Mouse (Mus musculus) heart, postnatal 0 days (tissue): ENCODE results near the gene Serpina6. TPM values are rescaled to one million over a fixed set of nuclear protein-coding genes. Genes with fewer than 3 reads are reported as not detected.

ENCODE experiments used
- ATAC-seq: fragments of 200-750 bp; cut with Nextera tagmentation; 2 replicates; pipeline ENCODE4 v1.8.0; 2017; ENCODE audit warnings: low read depth, moderate number of reproducible peaks, moderate library complexity; ENCODE audit not compliant: insufficient read depth
- DNase-seq: peaks from one replicate; pipeline ENCODE4 v3.0.0-alpha.2; 2016; ENCODE audit warnings: low spot score
- H3K27ac ChIP-seq: fragments of 300-500 bp; sonication (generic); 2 replicates; pipeline ENCODE4 v1.5.1; 2014; ENCODE audit warnings: low read depth, mild to moderate bottlenecking
- H3K27me3 ChIP-seq: fragments of 300-500 bp; sonication (generic); 2 replicates; pipeline ENCODE4 v1.6.1; 2014; ENCODE audit warnings: low read length, mixed read lengths; ENCODE audit not compliant: control insufficient read depth, insufficient read depth
- H3K36me3 ChIP-seq: fragments of 300-500 bp; sonication (generic); replicated peaks from 2 replicates; pipeline ENCODE4 v1.6.1; 2014; ENCODE audit warnings: low read length, mixed read lengths; ENCODE audit not compliant: control insufficient read depth, insufficient read depth
- H3K4me1 ChIP-seq: fragments of 300-500 bp; sonication (generic); 2 replicates; pipeline ENCODE4 v1.6.1; 2014; ENCODE audit warnings: antibody characterized with exemption; ENCODE audit not compliant: control insufficient read depth, insufficient read depth
- H3K4me2 ChIP-seq: fragments of 300-500 bp; sonication (generic); 2 replicates; pipeline ENCODE4 v1.6.1; 2014; ENCODE audit warnings: low read depth, mild to moderate bottlenecking, low read length, moderate library complexity
- H3K4me3 ChIP-seq: fragments of 300-500 bp; sonication (generic); 2 replicates; pipeline ENCODE4 v1.5.1; 2014; ENCODE audit warnings: low read depth, low read length
- H3K9ac ChIP-seq: fragments of 300-500 bp; sonication (generic); replicated peaks from 2 replicates; pipeline ENCODE4 v1.6.1; 2014; ENCODE audit warnings: low read depth, low read length, mixed read lengths
- H3K9me3 ChIP-seq: fragments of 300-500 bp; sonication (generic); replicated peaks from 2 replicates; pipeline ENCODE4 v1.6.1; 2016; ENCODE audit warnings: low read length; ENCODE audit not compliant: control insufficient read depth
- CTCF ChIP-seq: IDR thresholded peaks from 2 replicates; pipeline ENCODE4 v1.5.1; 2016; ENCODE audit warnings: antibody characterized with exemption, control low read depth, low read depth
- EP300 ChIP-seq: IDR thresholded peaks from 2 replicates; pipeline ENCODE4 v1.6.1; 2016; ENCODE audit warnings: antibody characterized with exemption, low read depth
- WGBS: fragments of 180-500 bp; shearing (Covaris S2); extraction: QIAGEN DNeasy Blood & Tissue Kit; methylation state at CpG from one replicate; pipeline ENCODE4 v1.1.7; 2014; 5-methylcytosine and 5-hydroxymethylcytosine counted together
- polyA plus RNA-seq: library from polyadenylated mRNA; unstranded; fragments of >200 nt; fragmentation: Nextera tagmentation; extraction: Ambion mirVana; gene quantifications from 2 replicates; pipeline ENCODE4 v1.2.1, GENCODE M21; 2015
- total RNA-seq: library from RNA; depleted of rRNA; stranded (reverse); fragments of >200 nt; gene quantifications from 2 replicates; pipeline ENCODE4 v1.2.3, GENCODE M21; 2014; ENCODE audit warnings: low replicate concordance; rRNA removed

The Serpina6 gene
- total RNA-seq (not detected in 2 replicates), polyA plus RNA-seq (not detected in 2 replicates)

DNA sequence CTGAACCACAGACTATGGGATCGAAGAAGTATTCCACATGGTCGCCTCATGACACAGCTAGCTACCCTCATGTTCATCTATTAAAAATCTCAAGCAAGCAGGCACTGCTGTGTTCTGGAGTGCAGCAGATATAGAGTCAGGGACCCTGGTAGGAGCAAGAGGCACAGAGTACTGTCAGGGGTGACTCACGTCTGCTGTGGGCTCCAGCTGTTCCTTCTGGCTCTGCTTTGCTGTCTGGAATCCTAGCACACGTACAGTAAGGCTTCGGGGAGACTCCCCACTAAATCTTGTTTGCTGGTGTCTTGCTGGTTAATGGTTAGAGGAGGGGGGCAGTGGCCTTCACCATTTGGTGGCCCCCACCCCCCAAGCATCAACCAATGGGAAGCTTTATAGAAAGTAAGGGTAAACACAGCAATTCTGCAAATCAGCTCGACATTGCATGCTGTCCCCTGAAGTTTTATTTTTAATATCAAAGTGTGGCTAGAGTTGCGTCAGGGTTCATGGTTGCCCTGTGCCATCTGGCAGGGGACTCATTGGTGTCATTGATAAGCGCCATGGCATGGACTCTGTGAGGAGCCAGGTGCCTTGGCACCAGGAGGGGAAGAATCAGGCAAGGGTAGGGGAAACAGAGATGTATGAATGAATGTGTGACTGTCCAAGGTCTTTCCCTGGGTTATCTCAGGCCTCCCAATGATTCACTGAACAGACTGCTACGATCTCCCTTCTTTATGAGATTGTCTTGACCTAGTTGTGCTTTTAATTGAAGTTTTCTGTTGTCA is at the start of gene Serpina6:
TSS of gene Serpina6 (minus strand) at position 365 of the 779 bp plus-strand sequence.
- WGBS, result 69% methylated on average over 9 of the region's 9 CpGs
- Histone ChIP-seq H3K36me3 (no peaks in the 10 kb centered on the region), H3K4me1 (no peaks in the 10 kb centered on the region), H3K4me3 (no peak within 1 kb of the TSS), H3K4me2 (no peak within 1 kb of the TSS), H3K27me3 (no peaks in the 10 kb centered on the region), H3K9me3 (no peaks in the 10 kb centered on the region), H3K9ac (no peak within 1 kb of the TSS), H3K27ac (no peak within 1 kb of the TSS)
- no peak for DNase-seq
- ATAC-seq, result no peak
- no peak for TF ChIP-seq EP300
- no peak for TF ChIP-seq CTCF

DNA sequence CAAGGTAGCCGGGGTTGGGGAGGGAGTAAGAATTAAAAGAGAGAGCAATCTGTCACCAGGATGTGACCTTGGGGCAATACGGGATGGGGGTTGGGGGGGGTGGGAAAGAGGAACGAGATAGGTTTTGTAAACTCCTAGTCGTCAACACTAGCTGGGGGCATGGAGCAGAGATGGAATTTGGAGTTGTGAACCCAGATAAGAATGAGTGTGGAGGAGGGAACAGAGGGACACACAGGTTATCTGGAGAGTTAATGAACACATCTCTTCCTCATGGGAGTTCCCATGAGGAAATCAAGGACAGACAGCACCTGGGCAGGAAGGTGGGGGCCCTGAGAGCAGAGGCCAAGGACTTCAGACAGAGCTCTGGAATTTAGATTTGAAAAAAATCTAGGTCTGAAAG is 49.1 kb upstream of the Serpina6 start:
- H3K4me1 ChIP-seq, result no peaks in the 10 kb centered on the region
- H3K27me3 ChIP-seq, result no peaks in the 10 kb centered on the region
- DNase-seq (no peak), ATAC-seq (no peak)
- no peak overlapping the region for H3K4me2 ChIP-seq
- TF ChIP-seq EP300 (no peak), CTCF (no peak)
- no peak overlapping the region for H3K27ac ChIP-seq
- no peak overlapping the region for H3K4me3 ChIP-seq
- H3K9me3 ChIP-seq, result no peaks in the 10 kb centered on the region
- WGBS, result 24% methylated on average over 4 of the region's 4 CpGs
- no peaks in the 10 kb centered on the region for H3K36me3 ChIP-seq
- H3K9ac ChIP-seq, result no peak overlapping the region

- no peak for TF ChIP-seq CTCF
- no peak for TF ChIP-seq EP300
- Histone ChIP-seq H3K27ac (no peak overlapping the region), H3K9ac (no peak overlapping the region), H3K4me2 (no peak overlapping the region), H3K4me1 (no peaks in the 10 kb centered on the region), H3K9me3 (no peaks in the 10 kb centered on the region), H3K4me3 (no peak overlapping the region), H3K36me3 (no peaks in the 10 kb centered on the region), H3K27me3 (no peaks in the 10 kb centered on the region)
- ATAC-seq, result no peak
- 35% methylated on average over 2 of the region's 2 CpGs for WGBS
- no peak for DNase-seq
These were observed 48.5 kb upstream of the Serpina6 start for GRCm38 (mm10) chr12:103705547-103705946.

DNA sequence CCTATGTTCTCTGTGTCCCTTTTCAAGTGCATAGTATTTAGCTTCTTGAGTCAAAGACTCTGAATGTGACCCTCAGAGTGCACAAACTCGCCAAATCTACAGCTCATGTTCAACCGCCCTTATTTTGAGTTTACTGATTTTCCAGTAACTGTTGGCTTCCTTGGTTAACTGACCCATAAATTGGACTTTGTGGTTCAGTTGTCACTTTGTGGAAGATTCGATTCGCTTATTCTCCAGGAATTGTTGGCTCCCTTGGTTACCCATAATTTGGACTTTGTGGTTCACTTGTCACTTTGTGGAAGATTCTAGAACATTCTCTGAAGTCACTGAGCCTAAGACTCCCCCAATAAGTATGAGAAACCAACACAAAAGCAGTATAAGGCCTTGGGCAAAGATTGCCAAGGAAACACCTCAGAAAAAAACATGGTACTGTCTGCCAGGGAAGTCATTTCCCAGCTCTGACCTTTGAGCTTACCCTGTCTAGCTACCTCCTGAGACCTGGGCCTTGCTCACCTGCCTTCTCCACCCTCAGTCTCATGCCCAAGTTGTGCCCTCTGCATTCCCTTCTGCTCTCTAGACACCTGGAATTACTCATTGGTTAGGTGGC is 43.2 kb upstream of the Serpina6 start:
- no peak for ATAC-seq
- DNase-seq, result no peak
- WGBS, result 74% methylated on average over 4 of the region's 4 CpGs

DNA sequence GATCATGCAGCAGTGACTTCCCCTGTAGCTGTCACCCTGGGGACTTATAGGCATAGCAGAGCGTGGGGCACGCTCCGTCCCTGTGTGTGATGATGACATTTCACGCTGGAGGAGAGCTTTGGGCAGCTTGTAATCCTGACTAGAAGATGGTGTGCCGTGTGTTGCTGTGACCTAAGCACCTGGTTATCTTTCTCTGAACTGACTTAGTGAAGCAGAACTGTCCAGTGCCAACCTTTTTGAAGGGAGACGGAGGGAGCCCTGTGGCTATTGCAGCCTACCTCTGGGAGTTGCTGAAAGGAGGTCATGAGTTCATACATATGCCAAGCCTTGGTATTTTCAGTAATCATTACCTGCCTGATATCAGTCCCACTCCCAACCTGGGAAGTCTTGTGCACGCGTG is 38.4 kb upstream of the Serpina6 start, which contains the start of gene Serpina1f:
TSS of gene Serpina1f (minus strand) at position 101 of the 400 bp plus-strand sequence.
- no peak for DNase-seq
- Histone ChIP-seq H3K27me3 (no peaks in the 10 kb centered on the region), H3K4me3 (no peak within 1 kb of the TSS), H3K27ac (no peak within 1 kb of the TSS), H3K36me3 (no peaks in the 10 kb centered on the region), H3K9me3 (no peaks in the 10 kb centered on the region), H3K4me2 (no peak within 1 kb of the TSS), H3K4me1 (no peaks in the 10 kb centered on the region), H3K9ac (no peak within 1 kb of the TSS)
- WGBS, result 77% methylated on average over 8 of the region's 8 CpGs
- ATAC-seq, result no peak
- TF ChIP-seq CTCF (no peak), EP300 (no peak)

More for the DNA sequence above, 43.2 kb upstream of the Serpina6 start:
- Histone ChIP-seq H3K27ac (no peak overlapping the region), H3K36me3 (no peaks in the 10 kb centered on the region), H3K9me3 (no peaks in the 10 kb centered on the region), H3K4me3 (no peak overlapping the region), H3K4me1 (no peaks in the 10 kb centered on the region), H3K4me2 (no peak overlapping the region), H3K9ac (no peak overlapping the region), H3K27me3 (no peaks in the 10 kb centered on the region)
- TF ChIP-seq CTCF (no peak), EP300 (no peak)
